Mouse (Mus musculus): ENCODE results near the gene Mrgprx1. TPM values are rescaled to one million over a fixed set of nuclear protein-coding genes. Genes with fewer than 3 reads are reported as not detected.

Mrgprx1 gene
- not detected for total RNA-seq (2021)
- long read RNA-seq, experiment 1, result 0 reads
- long read RNA-seq, experiment 2, result 0 reads

DNA sequence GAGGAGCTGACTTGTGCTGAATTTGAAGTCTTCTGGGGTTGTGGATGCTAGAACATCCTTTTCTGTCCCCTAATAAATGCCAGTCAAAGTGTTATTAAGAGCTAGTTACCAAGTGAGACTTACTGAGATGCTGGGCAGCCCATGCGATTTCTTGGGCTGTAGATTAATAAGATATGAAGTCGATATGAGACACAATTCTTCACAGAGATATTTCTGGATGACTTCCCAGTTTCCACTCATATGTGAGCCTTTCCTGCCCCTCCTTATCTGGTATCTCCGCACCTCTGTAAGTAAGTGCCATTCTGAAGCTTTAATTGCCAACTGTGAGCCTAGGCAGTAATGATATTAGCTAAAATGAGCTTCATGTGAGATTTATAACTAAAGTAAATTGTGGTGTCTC lies at the start of gene Mrgprx1:
Gene Mrgprx1, minus strand, starts transcription at position 101 of the 400 bp plus-strand sequence.
- no peak for DNase-seq

GRCm38 (mm10) chr7:48075521-48075920 lies 48.1 kb upstream of the Mrgprx1 start:
- DNase-seq, result no peak

DNA sequence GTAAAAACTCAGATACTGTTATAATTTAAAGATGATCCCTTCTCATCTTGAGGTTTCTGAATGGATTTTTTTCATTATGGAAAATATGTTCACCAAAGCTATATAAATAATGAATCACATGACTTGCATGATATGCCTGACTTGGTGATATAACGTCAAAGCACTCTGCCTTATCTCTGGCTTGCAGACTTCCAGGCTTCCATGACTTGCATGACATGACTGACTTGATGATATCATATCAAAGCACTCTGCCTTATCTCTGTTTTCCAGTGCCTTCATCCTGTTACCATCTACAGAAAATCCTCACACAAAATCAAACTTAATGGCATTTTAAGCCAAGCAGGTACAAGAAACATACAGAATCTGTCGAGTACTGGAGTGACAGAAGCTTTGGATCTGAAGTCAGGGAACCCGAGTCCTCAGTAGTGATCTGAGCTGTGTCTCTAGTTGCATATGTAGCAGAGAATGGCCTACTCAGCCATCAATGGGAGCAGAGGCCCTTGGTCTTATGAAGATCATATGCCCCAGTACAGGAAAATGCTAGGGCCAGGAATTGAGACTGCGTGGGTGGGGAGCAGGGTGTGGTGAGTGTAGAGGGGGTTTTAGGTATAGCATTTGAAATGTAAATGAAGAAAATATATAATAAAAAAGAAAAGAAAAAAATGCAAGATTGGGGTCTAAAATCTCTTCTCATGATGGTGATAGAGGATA lies 19.2 kb upstream of the Mrgprx1 start:
- no peak for DNase-seq

DNA sequence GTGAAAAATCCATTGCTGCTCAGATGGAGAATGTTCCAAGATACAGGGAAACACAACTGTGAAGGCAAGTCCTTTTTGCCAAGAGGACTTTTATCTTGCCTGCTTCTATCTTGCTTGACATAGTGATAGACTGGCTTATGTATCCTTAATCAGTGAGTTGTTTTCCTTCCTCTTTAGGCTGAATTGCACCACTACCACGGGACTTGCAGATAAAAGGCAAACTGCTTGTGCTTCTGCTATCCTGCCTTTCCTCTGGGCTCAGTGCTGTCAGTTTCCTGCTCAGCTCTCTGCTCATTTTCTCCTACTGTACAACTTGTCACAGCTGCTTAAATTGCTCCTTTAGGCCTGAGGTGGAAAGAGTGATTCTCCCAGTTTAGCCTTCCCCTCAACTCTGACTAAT lies 16.6 kb upstream of the Mrgprx1 start:
- no peak for DNase-seq

- no peak for DNase-seq
These were observed 9.5 kb downstream of the Mrgprx1 start for GRCm38 (mm10) chr7:48017874-48018273.

- DNase-seq, result no peak
These were observed 31.7 kb downstream of the Mrgprx1 start for GRCm38 (mm10) chr7:47995689-47996088.

GRCm38 (mm10) chr7:47986752-47987151 lies 40.6 kb downstream of the Mrgprx1 start:
- DNase-seq, result no peak

GRCm38 (mm10) chr7:47981995-47982394 lies 45.4 kb downstream of the Mrgprx1 start, which contains the start of gene Mrgpra4:
Mrgpra4 (minus strand) TSS chr7:47982095.
- no peak for DNase-seq

Other genes with a start within 250 kb of the Mrgprx1 start
- not detected for gene Mrgpra4, start 45.5 kb downstream of the Mrgprx1 start, total RNA-seq (2021)
- gene Mrgprb5, start 141.4 kb upstream of the Mrgprx1 start, total RNA-seq (2021), result not detected
- gene Mrgprb4, start 171.7 kb upstream of the Mrgprx1 start, total RNA-seq (2021), result not detected

Data from adrenal gland, postnatal 10 days (tissue).